Mouse (Mus musculus) embryonic fibroblast, embryonic 13.5 days (primary cell): Measurements from ENCODE around the gene Olfr56. TPM values are rescaled to one million over a fixed set of nuclear protein-coding genes. Genes with fewer than 3 reads are reported as not detected.
"Not testable (repeated sequence)": the region's sequence is repeated elsewhere in the genome, so short reads cannot be mapped to it uniquely, and the experiment has no call there.

Experiments
- H3K27ac ChIP-seq: 2 replicates; pipeline ENCODE4 v1.5.1; 2012; ENCODE audit warnings: low read length, control low read depth, inconsistent platforms; ENCODE audit not compliant: insufficient read depth
- H3K4me1 ChIP-seq: 2 replicates; pipeline ENCODE4 v1.6.1; 2011; ENCODE audit warnings: low read length; ENCODE audit not compliant: control insufficient read depth, insufficient read depth
- H3K4me3 ChIP-seq: 2 replicates; pipeline ENCODE4 v1.5.1; 2011; ENCODE audit warnings: mild to moderate bottlenecking, control low read depth, low read length; ENCODE audit not compliant: insufficient read depth
- CTCF ChIP-seq: IDR thresholded peaks from 2 replicates; pipeline ENCODE4 v1.5.1; 2011; ENCODE audit warnings: mild to moderate bottlenecking, control low read depth, low read length, moderate library complexity, borderline replicate concordance; ENCODE audit not compliant: insufficient read depth
- POLR2A ChIP-seq: IDR thresholded peaks from 2 replicates; pipeline ENCODE4 v1.6.1; 2011; ENCODE audit warnings: low read depth, mild to moderate bottlenecking, control low read depth, low read length, moderate library complexity
- polyA plus RNA-seq: library from polyadenylated mRNA; stranded (reverse); fragments of >200 nt; gene quantifications from 2 replicates; pipeline ENCODE4 v1.2.4, GENCODE M21; 2011; ENCODE audit warnings: low read depth; ENCODE audit not compliant: missing spikeins, insufficient read length

The Olfr56 gene
- polyA plus RNA-seq, 1 experiment: 0.79 TPM

DNA sequence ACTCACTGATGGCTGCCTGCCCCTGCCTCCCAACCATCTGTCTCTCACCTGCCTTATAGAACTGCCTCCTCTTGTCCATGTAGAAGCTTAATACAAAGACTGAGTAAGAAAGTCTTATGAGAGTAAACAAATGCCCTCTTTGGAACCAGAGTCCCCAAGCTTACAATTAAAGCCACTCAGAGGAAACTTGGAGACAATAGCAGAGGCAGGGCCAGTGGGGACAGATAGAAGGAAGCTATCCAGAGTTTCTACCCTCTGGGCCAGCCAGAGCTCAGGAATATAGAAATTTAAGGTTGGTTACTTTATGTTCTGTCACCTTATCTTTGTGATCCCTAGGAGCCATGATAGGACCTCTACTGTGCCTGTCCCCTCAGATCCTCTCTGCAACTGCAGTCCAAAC, 136.1 kb downstream of the Olfr56 start, which contains the start of gene Olfr1396:
Gene Olfr1396 (minus strand): TSS at position 101 of the 400 bp plus-strand sequence.
- Histone ChIP-seq H3K27ac (no peak within 1 kb of the TSS), H3K4me3 (no peak within 1 kb of the TSS), H3K4me1 (no peaks in the 10 kb centered on the region)
- no peak for TF ChIP-seq POLR2A
- TF ChIP-seq CTCF: no peak

DNA sequence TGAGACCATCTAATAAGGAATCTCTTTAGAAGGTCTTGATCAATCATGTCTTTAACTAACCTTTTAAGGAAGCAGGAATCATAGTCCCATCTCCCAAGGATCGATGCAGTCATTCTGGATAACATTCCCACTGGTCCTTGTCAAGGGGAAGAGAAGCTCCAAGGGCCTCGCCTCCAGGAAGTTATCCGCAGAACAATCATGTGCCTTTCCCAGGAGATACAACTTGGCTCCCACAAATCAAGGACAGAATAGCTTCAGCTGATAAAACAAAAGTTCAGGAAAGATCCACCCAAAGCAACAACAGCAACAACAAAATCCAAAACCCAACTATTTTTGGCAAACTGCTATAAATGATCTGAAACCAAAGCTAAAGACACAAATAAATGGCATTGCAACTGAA, 140.9 kb downstream of the Olfr56 start:
- no peak for TF ChIP-seq CTCF
- TF ChIP-seq POLR2A: no peak
- Histone ChIP-seq H3K4me1 (no peaks in the 10 kb centered on the region), H3K27ac (no peak overlapping the region), H3K4me3 (no peak overlapping the region)

DNA sequence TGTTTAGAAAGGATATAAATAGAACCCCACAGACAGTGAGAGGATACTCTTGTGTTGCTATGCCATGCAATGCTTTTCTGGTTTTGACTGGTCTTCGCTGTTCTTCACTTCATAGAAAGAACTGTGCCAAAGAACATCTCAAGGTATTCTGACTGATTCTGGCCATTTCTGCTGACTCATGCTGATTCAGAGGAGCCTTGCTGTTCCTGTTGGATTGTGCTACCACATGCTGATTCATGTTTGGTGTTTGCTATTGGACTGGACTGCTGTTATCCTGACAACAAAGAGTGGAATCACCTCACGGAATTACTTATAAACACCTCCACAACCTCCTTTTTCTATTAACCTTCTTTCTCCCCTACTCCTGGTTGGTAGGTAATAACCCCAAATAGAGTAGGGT, 145.5 kb downstream of the Olfr56 start:
- Histone ChIP-seq H3K27ac (no peak overlapping the region), H3K4me3 (no peak overlapping the region), H3K4me1 (no peaks in the 10 kb centered on the region)
- TF ChIP-seq CTCF: no peak
- TF ChIP-seq POLR2A: no peak

DNA sequence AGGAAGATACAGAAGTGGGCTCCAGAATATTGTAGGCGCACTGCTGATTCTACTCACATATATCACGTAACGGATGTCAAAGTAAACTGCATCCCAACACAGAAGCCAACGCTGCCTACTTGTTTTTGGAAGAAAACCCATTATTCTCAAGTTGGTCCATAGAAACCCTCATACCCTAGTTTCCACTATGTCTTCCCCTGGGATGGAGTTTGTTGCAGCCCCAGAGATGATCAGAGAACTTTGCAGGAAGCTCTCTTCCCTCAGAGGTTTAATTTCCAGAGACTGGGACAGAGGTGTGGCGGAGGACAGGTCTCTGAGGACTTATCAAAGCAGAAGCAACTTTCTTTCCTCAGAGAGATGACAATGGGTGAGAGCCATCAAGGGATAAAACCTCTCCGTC, 163.3 kb downstream of the Olfr56 start, which contains the start of gene Olfr1395:
Gene Olfr1395 (plus strand): TSS at position 301 of the 400 bp plus-strand sequence.
- no peak within 1 kb of the TSS for H3K27ac ChIP-seq
- no peaks in the 10 kb centered on the region for H3K4me1 ChIP-seq
- TF ChIP-seq POLR2A (no peak), CTCF (no peak)
- H3K4me3 ChIP-seq: no peak within 1 kb of the TSS

DNA sequence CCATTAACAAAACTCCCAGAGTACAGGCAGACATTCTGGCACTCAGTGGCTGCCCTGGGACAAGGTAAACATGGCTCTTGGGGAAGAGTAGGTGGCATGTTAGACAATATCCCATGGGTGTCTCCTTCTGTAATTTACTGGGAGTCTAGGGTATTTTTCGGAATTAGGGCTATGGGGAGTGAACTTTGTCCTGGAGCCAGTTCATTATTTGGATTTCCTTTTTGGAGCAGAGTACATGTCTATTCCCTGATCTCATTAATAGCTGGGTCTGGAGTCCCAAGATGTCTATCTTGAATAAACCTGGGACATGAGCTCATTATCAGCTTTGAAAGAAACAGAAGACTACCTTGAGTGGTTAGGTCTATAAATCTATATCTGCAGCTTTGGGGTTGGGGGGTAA, 175.4 kb downstream of the Olfr56 start, which contains the start of gene Olfr1394:
Gene Olfr1394 (plus strand): TSS at position 301 of the 400 bp plus-strand sequence.
- Histone ChIP-seq H3K27ac (no peak within 1 kb of the TSS), H3K4me1 (no peaks in the 10 kb centered on the region), H3K4me3 (no peak within 1 kb of the TSS)
- no peak for TF ChIP-seq CTCF
- TF ChIP-seq POLR2A: no peak

DNA sequence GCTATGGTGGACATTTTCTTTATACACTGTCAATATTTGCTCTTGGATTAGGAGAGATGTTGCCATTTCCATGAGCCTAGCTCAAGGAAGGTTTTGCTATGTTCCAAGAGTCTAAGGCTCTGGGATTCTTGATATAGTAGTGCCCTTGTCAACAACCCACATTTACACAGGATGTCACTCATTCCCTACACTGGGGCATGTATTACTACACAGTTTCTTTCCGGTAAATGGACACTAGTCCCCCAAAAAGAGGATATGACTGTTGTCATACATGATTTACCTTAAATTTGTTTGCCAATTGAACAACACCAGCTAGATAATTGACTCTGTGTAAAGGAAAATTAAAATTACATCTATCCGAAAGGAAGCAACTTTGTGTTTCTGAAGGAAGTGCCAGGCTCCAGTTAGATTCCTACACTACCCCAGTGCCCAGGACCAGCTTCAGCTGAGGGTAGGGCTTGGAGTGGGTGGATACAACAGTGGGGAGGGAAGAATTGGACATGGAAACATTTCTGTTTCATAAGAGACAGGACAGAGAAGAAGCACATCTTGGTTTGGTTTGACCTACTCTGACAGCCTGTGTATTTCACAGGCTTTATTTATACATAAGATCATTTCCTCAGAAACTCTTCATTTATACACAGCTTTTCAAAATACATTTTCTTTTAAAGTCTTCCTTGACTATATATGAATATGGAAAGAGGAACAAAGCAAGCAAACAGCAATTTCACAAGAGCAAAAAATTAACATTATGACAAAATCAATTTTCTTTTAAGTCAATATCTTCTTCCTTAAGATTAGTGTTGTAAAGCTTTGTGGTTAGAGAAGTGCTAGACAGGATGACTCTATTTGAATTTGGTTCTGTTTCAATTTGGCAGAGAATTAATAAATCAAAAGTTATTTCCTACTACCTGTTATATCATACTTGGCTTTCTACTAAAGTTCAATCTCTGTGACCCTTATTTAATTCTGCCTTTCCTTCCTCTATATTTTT, 178.4 kb downstream of the Olfr56 start:
- H3K4me1 ChIP-seq: no peaks in the 10 kb centered on the region
- TF ChIP-seq POLR2A (no peak), CTCF (no peak)
- no peak overlapping the region for H3K27ac ChIP-seq
- no peak overlapping the region for H3K4me3 ChIP-seq

DNA sequence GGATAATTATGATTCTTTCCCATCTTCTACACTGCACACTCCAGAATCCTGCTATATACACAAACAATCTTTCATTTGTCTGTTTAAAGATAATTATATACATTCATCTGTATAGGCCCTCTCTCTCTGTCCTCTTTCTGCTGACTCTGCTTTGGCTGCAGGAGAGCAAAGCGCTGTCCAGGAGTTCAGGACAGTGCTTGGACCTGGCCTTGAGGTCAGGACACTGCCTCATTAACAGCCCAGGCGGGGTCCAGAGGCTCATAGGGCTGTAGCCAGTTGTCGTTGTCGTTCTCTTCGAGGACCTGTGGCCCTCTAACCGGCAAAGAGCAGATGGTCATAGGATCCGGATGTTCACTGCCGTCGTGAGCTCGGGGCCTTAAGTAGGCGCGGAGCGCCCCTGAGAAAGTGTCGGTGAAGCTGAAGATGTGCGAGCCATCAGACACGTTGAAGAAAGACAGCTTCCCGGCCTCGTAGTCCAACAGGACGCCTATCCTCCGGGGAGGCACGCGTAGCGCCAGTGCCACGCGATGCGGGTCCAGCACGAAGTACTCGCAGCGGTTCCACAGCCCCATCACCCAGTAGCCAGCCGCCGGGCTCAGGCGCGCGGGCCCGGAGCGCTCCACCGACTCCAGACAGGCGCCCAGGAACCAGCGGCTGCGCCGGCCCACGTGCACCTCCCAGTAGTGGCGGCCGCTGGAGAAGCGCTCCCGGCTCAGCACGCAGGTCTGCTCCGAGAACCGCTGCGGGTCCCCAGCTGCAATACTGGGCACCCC, 190.3 kb downstream of the Olfr56 start:
- Histone ChIP-seq H3K4me1 (no peaks in the 10 kb centered on the region), H3K27ac (no peak overlapping the region), H3K4me3 (no peak overlapping the region)
- TF ChIP-seq CTCF: no peak
- no peak for TF ChIP-seq POLR2A

DNA sequence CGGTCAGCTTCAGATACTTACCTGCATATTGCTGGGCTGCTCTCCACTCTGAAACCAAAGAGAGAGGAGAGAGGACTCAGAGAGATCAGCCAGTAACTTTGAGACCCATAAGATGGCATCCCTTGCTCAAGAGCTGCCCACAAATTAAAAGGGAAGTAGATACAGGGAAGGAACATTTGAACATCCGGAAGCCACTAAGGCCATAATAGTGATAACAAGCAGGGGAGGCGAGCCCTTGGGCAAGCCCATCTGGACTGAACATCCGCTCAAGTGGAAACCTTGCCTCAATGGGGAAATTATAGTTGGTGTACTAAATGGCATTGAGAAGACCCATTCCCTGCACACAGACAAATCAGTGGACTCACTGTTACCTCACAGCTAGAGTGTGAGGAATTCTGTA, 191.9 kb downstream of the Olfr56 start:
- H3K4me1 ChIP-seq: no peaks in the 10 kb centered on the region
- no peak overlapping the region for H3K4me3 ChIP-seq
- H3K27ac ChIP-seq: no peak overlapping the region
- no peak for TF ChIP-seq CTCF
- TF ChIP-seq POLR2A: no peak

DNA sequence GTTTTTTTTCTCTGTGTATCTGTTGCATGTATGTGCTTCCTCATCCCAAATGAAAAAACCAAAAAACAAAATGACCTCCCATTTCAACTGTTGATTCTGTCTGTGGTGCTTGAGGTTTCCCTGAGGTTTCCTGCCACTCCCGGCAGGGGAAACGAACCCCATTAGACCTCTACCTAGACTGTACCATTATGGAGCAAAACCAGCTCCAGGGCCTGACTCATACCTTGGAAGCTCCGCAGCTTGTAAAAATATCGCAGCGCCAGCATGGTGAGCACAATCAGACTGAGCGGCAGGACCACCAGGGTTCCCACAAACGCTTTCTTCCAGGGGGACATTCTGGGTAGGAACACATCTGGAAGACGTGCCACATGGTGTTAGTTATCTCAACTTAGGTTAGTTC, 196.7 kb downstream of the Olfr56 start:
- Histone ChIP-seq H3K4me1 (no peaks in the 10 kb centered on the region), H3K4me3 (no peak overlapping the region), H3K27ac (no peak overlapping the region)
- TF ChIP-seq POLR2A (no peak), CTCF (no peak)

DNA sequence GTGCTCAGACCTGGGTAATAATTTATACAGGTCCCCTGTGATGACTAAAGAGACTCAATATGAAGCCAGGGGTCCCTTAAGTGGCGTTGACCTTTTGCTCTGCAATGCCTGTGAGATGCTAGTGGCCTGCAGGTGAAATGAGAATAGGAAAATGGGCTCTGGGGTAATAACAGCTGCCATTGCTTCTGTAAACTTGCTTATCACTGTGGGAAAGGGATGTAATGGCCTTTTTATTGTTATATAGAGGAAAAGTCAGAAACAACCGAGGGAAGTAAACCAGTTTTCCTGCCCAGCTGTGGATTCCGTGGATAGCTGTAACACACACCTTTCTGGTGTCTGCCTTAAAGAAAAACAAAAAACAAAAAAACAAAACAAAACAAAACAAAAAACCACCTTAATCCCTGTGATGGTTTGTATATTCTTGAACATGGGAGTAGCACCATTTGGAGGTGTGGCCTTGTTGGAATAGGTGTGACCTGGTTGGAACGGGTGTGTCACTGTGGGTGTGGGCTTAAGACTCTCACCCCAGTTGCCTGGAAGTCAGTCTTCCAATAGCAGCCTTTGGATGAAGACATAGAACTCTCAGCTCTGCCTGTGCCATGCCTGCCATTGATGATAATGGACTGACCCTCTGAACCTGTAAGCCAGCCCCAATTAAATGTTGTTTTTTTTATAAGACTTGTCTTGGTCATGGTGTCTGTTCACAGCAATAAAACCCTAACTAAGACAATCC, 197.5 kb downstream of the Olfr56 start:
- not testable (repeated sequence) for H3K27ac ChIP-seq, H3K4me3 ChIP-seq, H3K4me1 ChIP-seq
